Mouse (Mus musculus) liver, postnatal 0 days (tissue): ENCODE results near the gene Serpine3.
"Not testable (repeated sequence)": the region's sequence is repeated elsewhere in the genome, so short reads cannot be mapped to it uniquely, and the experiment has no call there.

Experiments
- CTCF ChIP-seq: sonication (generic); IDR thresholded peaks from 2 replicates; pipeline ENCODE4 v1.5.1; 2016; ENCODE audit warnings: antibody characterized with exemption, low read depth
- EP300 ChIP-seq: IDR thresholded peaks from 2 replicates; pipeline ENCODE4 v1.6.1; 2016; ENCODE audit warnings: antibody characterized with exemption, low read depth, mild to moderate bottlenecking

GRCm38 (mm10) chr14:62642368-62642767 lies 21.1 kb upstream of the Serpine3 start:
- TF ChIP-seq CTCF, EP300: not testable (repeated sequence)
